Mouse (Mus musculus) embryonic facial prominence, embryonic 13.5 days (tissue): ENCODE data around the gene Ap1s1. TPM values are rescaled to one million over a fixed set of nuclear protein-coding genes. Genes with fewer than 3 reads are reported as not detected.

Experiments
- ATAC-seq: fragments of 200-750 bp; cut with Nextera tagmentation; 2 replicates; pipeline ENCODE4 v1.8.0; 2017; ENCODE audit warnings: low read depth; ENCODE audit not compliant: insufficient number of reproducible peaks, insufficient read depth, low FRiP score, low TSS enrichment
- H3K27ac ChIP-seq: fragments of 300-500 bp; sonication (generic); 2 replicates; pipeline ENCODE4 v1.5.1; 2015; ENCODE audit warnings: moderate library complexity, mild to moderate bottlenecking, inconsistent platforms
- H3K27me3 ChIP-seq: fragments of 300-500 bp; sonication (generic); 2 replicates; pipeline ENCODE4 v1.6.1; 2015; ENCODE audit warnings: mild to moderate bottlenecking, inconsistent platforms
- H3K36me3 ChIP-seq: fragments of 300-500 bp; sonication (generic); 2 replicates; pipeline ENCODE4 v1.6.1; 2015; ENCODE audit warnings: mild to moderate bottlenecking, inconsistent platforms
- H3K4me1 ChIP-seq: fragments of 300-500 bp; sonication (generic); 2 replicates; pipeline ENCODE4 v1.6.1; 2015; ENCODE audit warnings: inconsistent platforms
- H3K4me2 ChIP-seq: fragments of 300-500 bp; sonication (generic); 2 replicates; pipeline ENCODE4 v1.6.1; 2015; ENCODE audit warnings: moderate library complexity, mild to moderate bottlenecking, inconsistent platforms
- H3K4me3 ChIP-seq: fragments of 300-500 bp; sonication (generic); 2 replicates; pipeline ENCODE4 v1.5.1; 2015; ENCODE audit warnings: mild to moderate bottlenecking, inconsistent platforms
- H3K9ac ChIP-seq: fragments of 300-500 bp; sonication (generic); 2 replicates; pipeline ENCODE4 v1.6.1; 2015; ENCODE audit warnings: mild to moderate bottlenecking, inconsistent platforms
- H3K9me3 ChIP-seq: fragments of 300-500 bp; sonication (generic); 2 replicates; pipeline ENCODE4 v1.6.1; 2016; ENCODE audit warnings: inconsistent platforms
- WGBS: fragments of 180-500 bp; shearing (Covaris S2); methylation state at CpG from one replicate; pipeline ENCODE4 v1.1.7; 2015; ENCODE audit warnings: mixed read lengths; 5-methylcytosine and 5-hydroxymethylcytosine counted together
- polyA plus RNA-seq: library from polyadenylated mRNA; unstranded; fragments of >200 nt; fragmentation: Nextera tagmentation; extraction: Ambion mirVana; gene quantifications from 2 replicates; pipeline ENCODE4 v1.2.1, GENCODE M21; 2015

The Ap1s1 gene
- polyA plus RNA-seq, 1 experiment from 2014 or later, result 187 TPM

- H3K4me2 ChIP-seq, result no peak overlapping the region
- H3K9me3 ChIP-seq, result no peaks in the 10 kb centered on the region
- H3K27me3 ChIP-seq, result no peaks in the 10 kb centered on the region
- 26% methylated on average over 10 of the region's 12 CpGs for WGBS
- H3K36me3 ChIP-seq, result no peaks in the 10 kb centered on the region
- H3K9ac ChIP-seq, result no peak overlapping the region
- H3K27ac ChIP-seq, result no peak overlapping the region
- no peaks in the 10 kb centered on the region for H3K4me1 ChIP-seq
- no peak overlapping the region for H3K4me3 ChIP-seq
- no peak for ATAC-seq
These were observed 16.0 kb upstream of the Ap1s1 start for GRCm38 (mm10) chr5:137061809-137062481.

DNA sequence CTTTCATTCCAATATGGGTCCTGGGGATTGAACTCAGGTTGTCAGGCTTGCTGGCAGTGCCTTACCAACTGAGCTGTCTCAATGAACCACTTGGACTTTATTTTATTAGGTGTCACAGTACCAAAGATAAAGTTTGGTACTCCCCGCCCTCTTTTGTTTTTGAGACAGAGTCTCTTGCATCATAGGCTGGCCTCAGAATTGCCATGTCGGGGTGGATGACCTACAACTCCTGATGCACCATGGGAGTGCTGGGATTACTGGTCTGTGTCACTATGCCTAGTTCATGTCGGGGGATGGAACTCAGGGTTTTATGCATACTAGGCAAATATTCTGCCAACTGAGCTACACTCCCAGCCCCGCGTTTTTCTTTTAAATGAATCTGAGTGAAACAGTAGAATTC, 8.9 kb upstream of the Ap1s1 start:
- Histone ChIP-seq H3K4me1 (no peaks in the 10 kb centered on the region), H3K27me3 (peaks cover 4% of the 10 kb centered on the region; the same call in 1 of the 2 replicates), H3K9me3 (no peaks in the 10 kb centered on the region), H3K4me3 (no peak overlapping the region), H3K27ac (no peak overlapping the region), H3K4me2 (no peak overlapping the region), H3K36me3 (no peaks in the 10 kb centered on the region), H3K9ac (no peak overlapping the region)
- no peak for ATAC-seq
- WGBS, result 88% methylated on average over 5 of the region's 5 CpGs

DNA sequence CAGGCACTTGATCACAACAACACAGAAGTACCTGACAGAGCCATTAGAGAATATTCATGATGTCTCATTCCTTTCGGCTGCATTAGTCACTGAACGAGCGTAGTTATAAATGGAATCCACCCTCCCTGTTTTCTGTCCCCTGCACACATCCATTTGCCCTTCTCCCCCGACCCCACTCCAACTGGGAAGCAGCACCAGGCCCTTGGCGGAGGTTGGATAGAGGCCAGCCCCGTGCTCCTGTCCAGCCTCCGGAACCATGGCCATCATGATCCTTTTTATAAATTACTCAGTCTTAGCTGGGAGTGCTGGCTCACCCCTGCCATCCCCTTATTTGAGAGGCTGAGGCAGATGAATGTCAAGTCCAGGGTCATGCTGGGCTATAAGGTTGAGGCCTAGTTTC, 8.4 kb upstream of the Ap1s1 start:
- H3K36me3 ChIP-seq, result no peaks in the 10 kb centered on the region
- H3K27ac ChIP-seq, result no peak overlapping the region
- ATAC-seq, result no peak
- 88% methylated on average over 7 of the region's 7 CpGs for WGBS
- H3K9ac ChIP-seq, result no peak overlapping the region
- H3K27me3 ChIP-seq, result peaks cover 5% of the 10 kb centered on the region; the same call in 1 of the 2 replicates
- no peak overlapping the region for H3K4me2 ChIP-seq
- no peaks in the 10 kb centered on the region for H3K4me1 ChIP-seq
- no peaks in the 10 kb centered on the region for H3K9me3 ChIP-seq
- no peak overlapping the region for H3K4me3 ChIP-seq

GRCm38 (mm10) chr5:137051914-137052505, 6.1 kb upstream of the Ap1s1 start:
- Histone ChIP-seq H3K9me3 (no peaks in the 10 kb centered on the region), H3K4me1 (no peaks in the 10 kb centered on the region), H3K36me3 (no peaks in the 10 kb centered on the region), H3K4me3 (no peak overlapping the region), H3K4me2 (no peak overlapping the region), H3K9ac (no peak overlapping the region), H3K27ac (no peak overlapping the region), H3K27me3 (peaks cover 5% of the 10 kb centered on the region; the same call in 1 of the 2 replicates)
- 85% methylated on average over 5 of the region's 5 CpGs for WGBS
- ATAC-seq, result no peak

- H3K4me3 ChIP-seq, result no peak overlapping the region
- no peak overlapping the region for H3K27ac ChIP-seq
- 65% methylated on average over 6 of the region's 6 CpGs for WGBS
- H3K9me3 ChIP-seq, result no peaks in the 10 kb centered on the region
- peaks cover 5% of the 10 kb centered on the region for H3K4me1 ChIP-seq
- H3K36me3 ChIP-seq, result no peaks in the 10 kb centered on the region
- ATAC-seq, result no peak
- H3K9ac ChIP-seq, result no peak overlapping the region
- peaks cover 5% of the 10 kb centered on the region; the same call in 1 of the 2 replicates for H3K27me3 ChIP-seq
- H3K4me2 ChIP-seq, result no peak overlapping the region
These were observed 5.2 kb upstream of the Ap1s1 start for GRCm38 (mm10) chr5:137051125-137051524.

DNA sequence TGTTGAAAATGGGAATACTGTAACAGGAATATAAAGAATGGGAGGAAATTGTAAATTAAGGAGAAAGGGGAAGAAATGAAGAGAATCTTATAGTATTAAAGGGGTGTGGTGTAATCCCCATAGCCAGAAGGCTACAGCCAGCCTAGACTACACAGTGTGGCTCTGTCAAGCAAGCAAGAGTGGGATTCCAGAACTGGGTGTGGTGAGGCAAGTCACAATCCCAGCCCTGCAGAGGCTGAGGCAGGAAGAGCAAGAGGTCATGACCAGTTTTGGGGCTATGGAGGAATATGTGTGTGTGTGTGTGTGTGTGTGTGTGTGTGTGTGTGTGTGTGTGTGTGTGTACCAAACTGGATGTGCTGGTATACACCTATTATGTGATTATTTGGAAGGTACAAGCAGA, 1.1 kb upstream of the Ap1s1 start:
- ATAC-seq, result no peak
- H3K4me2 ChIP-seq, result no peak overlapping the region
- H3K4me1 ChIP-seq, result peaks cover 12% of the 10 kb centered on the region
- no peak overlapping the region for H3K4me3 ChIP-seq
- H3K36me3 ChIP-seq, result peaks cover 9% of the 10 kb centered on the region
- no peak overlapping the region for H3K9ac ChIP-seq
- peaks cover 5% of the 10 kb centered on the region; the same call in 1 of the 2 replicates for H3K27me3 ChIP-seq
- no peak overlapping the region for H3K27ac ChIP-seq
- H3K9me3 ChIP-seq, result no peaks in the 10 kb centered on the region

DNA sequence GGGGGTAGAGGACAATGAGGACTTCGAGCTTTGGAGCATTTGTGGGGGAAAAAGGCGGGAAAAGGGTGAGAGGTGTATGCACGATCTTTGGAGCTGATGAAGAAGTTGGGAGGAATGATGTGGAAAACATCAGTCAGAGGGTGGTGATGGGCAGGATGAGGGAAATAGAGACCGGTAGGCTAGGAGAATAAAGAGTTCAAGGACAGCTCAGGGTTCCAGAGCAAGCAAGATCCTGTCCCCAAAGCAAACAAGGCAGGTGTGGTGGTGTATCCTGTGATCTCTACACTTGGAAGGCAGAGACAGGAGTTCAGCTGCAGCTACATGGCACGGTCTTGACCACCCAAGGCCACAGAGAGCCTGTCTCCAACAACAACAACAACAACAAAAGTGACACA, 386 bp upstream of the Ap1s1 start:
- H3K27ac ChIP-seq, result no peak overlapping the region
- 27% methylated on average over 5 of the region's 5 CpGs for WGBS

GRCm38 (mm10) chr5:137043997-137044396, 1.9 kb downstream of the Ap1s1 start:
- no peaks in the 10 kb centered on the region for H3K27me3 ChIP-seq
- no peak overlapping the region for H3K4me3 ChIP-seq
- H3K9me3 ChIP-seq, result no peaks in the 10 kb centered on the region
- H3K36me3 ChIP-seq, result peaks cover 37% of the 10 kb centered on the region
- H3K27ac ChIP-seq, result no peak overlapping the region
- no peak overlapping the region for H3K9ac ChIP-seq
- no peak for ATAC-seq
- H3K4me1 ChIP-seq, result peaks cover 12% of the 10 kb centered on the region
- 97% methylated on average over 7 of the region's 7 CpGs for whole genome bisulfite sequencing
- H3K4me2 ChIP-seq, result no peak overlapping the region

More for the DNA sequence above, 386 bp upstream of the Ap1s1 start:
- H3K4me1 ChIP-seq, result peaks cover 12% of the 10 kb centered on the region
- peaks cover 16% of the 10 kb centered on the region for H3K36me3 ChIP-seq
- H3K4me2 ChIP-seq, result peak overlapping the region; percentile 85
- no peaks in the 10 kb centered on the region for H3K9me3 ChIP-seq
- H3K4me3 ChIP-seq, result peak overlapping the region; percentile 77
- H3K27me3 ChIP-seq, result peaks cover 5% of the 10 kb centered on the region; the same call in 1 of the 2 replicates
- peak overlapping the region; percentile 88; the same call in 1 of the 2 replicates for H3K9ac ChIP-seq
- ATAC-seq, result no peak

DNA sequence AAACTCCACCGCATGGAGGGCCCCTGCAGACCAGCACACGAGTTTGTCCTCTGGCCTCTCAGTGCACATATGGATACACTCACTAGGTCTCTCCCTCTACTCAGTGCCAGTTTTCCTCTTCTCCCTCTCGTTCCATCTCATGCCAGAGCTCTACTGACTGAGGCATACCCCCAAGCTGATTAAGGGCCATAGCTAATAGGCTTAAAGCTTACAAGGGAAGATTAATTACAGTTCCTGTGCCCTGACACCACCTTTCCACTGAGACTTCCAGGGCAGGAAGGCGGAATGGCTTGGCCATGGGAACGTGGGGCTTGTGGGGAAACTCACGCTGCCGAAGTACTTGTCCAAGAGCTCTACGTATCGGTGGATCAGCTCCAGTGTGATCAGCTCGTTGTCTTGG, 4.5 kb downstream of the Ap1s1 start:
- peaks cover 63% of the 10 kb centered on the region for H3K36me3 ChIP-seq
- WGBS, result 83% methylated on average over 10 of the region's 10 CpGs
- no peak for ATAC-seq

GRCm38 (mm10) chr5:137039453-137039852, 6.5 kb downstream of the Ap1s1 start:
- Histone ChIP-seq H3K27me3 (no peaks in the 10 kb centered on the region), H3K4me1 (no peaks in the 10 kb centered on the region), H3K9me3 (no peaks in the 10 kb centered on the region), H3K36me3 (peaks cover 76% of the 10 kb centered on the region), H3K27ac (no peak overlapping the region), H3K9ac (no peak overlapping the region), H3K4me2 (no peak overlapping the region), H3K4me3 (no peak overlapping the region)
- 91% methylated on average over 10 of the region's 10 CpGs for WGBS
- ATAC-seq, result no peak

More for the DNA sequence above, 4.5 kb downstream of the Ap1s1 start:
- no peaks in the 10 kb centered on the region for H3K27me3 ChIP-seq
- no peak overlapping the region for H3K4me2 ChIP-seq
- peaks cover 11% of the 10 kb centered on the region for H3K4me1 ChIP-seq
- no peak overlapping the region for H3K27ac ChIP-seq
- H3K9me3 ChIP-seq, result no peaks in the 10 kb centered on the region
- no peak overlapping the region for H3K9ac ChIP-seq
- no peak overlapping the region for H3K4me3 ChIP-seq

- peaks cover 59% of the 10 kb centered on the region for H3K36me3 ChIP-seq
- H3K9ac ChIP-seq, result no peak overlapping the region
- no peak overlapping the region for H3K27ac ChIP-seq
- no peaks in the 10 kb centered on the region for H3K9me3 ChIP-seq
- peaks cover 13% of the 10 kb centered on the region for H3K4me1 ChIP-seq
- no peak overlapping the region for H3K4me2 ChIP-seq
- 84% methylated on average over 13 of the region's 13 CpGs for WGBS
- no peak overlapping the region for H3K4me3 ChIP-seq
- no peak for ATAC-seq
- peaks cover 25% of the 10 kb centered on the region for H3K27me3 ChIP-seq
These were observed 9.7 kb downstream of the Ap1s1 start for GRCm38 (mm10) chr5:137036211-137036610.

- Histone ChIP-seq H3K27ac (no peak overlapping the region), H3K27me3 (peaks cover 61% of the 10 kb centered on the region)
- WGBS, result under 1% methylated on average over 48 of the region's 49 CpGs
These were observed 13.3 kb downstream of the Ap1s1 start for GRCm38 (mm10) chr5:137032641-137033074.

More at GRCm38 (mm10) chr5:137032641-137033074, 13.3 kb downstream of the Ap1s1 start:
- H3K9ac ChIP-seq, result peak overlapping the region; percentile 52; the same call in 1 of the 2 replicates
- no peaks in the 10 kb centered on the region for H3K9me3 ChIP-seq
- peak; percentile 73; the same call in 1 of the 2 replicates for ATAC-seq
- H3K36me3 ChIP-seq, result peaks cover 25% of the 10 kb centered on the region
- H3K4me3 ChIP-seq, result peak overlapping the region; percentile 49
- peaks cover 39% of the 10 kb centered on the region for H3K4me1 ChIP-seq
- H3K4me2 ChIP-seq, result peak overlapping the region; percentile 99
